Mouse (Mus musculus) hindbrain, postnatal 0 days (tissue): ENCODE results near the gene Clcn3. TPM values are rescaled to one million over a fixed set of nuclear protein-coding genes. Genes with fewer than 3 reads are reported as not detected.

Experiments used
- ATAC-seq: fragments of 200-750 bp; cut with Nextera tagmentation; 2 replicates; pipeline ENCODE4 v1.8.0; 2017; ENCODE audit warnings: mild to moderate bottlenecking, moderate TSS enrichment, moderate library complexity
- DNase-seq: peaks from one replicate; pipeline ENCODE4 v3.0.0-alpha.2; 2015; ENCODE audit warnings: low spot score
- H3K27ac ChIP-seq: fragments of 300-500 bp; sonication (generic); 2 replicates; pipeline ENCODE4 v1.5.1; 2014; ENCODE audit warnings: mild to moderate bottlenecking
- H3K27me3 ChIP-seq: fragments of 300-500 bp; sonication (generic); 2 replicates; pipeline ENCODE4 v1.6.1; 2014; ENCODE audit warnings: low read length, mixed read lengths; ENCODE audit not compliant: insufficient read depth
- H3K36me3 ChIP-seq: fragments of 300-500 bp; sonication (generic); 2 replicates; pipeline ENCODE4 v1.6.1; 2014; ENCODE audit warnings: low read length, mixed read lengths; ENCODE audit not compliant: insufficient read depth
- H3K4me1 ChIP-seq: fragments of 300-500 bp; sonication (generic); 2 replicates; pipeline ENCODE4 v1.6.1; 2014; ENCODE audit warnings: antibody characterized with exemption, low read length, mixed read lengths; ENCODE audit not compliant: insufficient read depth
- H3K4me2 ChIP-seq: fragments of 300-500 bp; sonication (generic); 2 replicates; pipeline ENCODE4 v1.6.1; 2014; ENCODE audit warnings: low read depth, mild to moderate bottlenecking, low read length, moderate library complexity, mixed read lengths
- H3K4me3 ChIP-seq: fragments of 300-500 bp; sonication (generic); 2 replicates; pipeline ENCODE4 v1.5.1; 2014; ENCODE audit warnings: low read length
- H3K9ac ChIP-seq: fragments of 300-500 bp; sonication (generic); replicated peaks from 2 replicates; pipeline ENCODE4 v1.6.1; 2014; ENCODE audit warnings: mild to moderate bottlenecking, low read length, moderate library complexity, mixed read lengths
- H3K9me3 ChIP-seq: fragments of 300-500 bp; sonication (generic); 2 replicates; pipeline ENCODE4 v1.6.1; 2016; ENCODE audit warnings: low read length, mixed read lengths
- CTCF ChIP-seq: IDR thresholded peaks from 2 replicates; pipeline ENCODE4 v1.5.1; 2016; ENCODE audit warnings: antibody characterized with exemption, control low read depth, low read depth
- WGBS: fragments of 180-500 bp; shearing (Covaris S2); extraction: QIAGEN DNeasy Blood & Tissue Kit; methylation state at CpG from one replicate; pipeline ENCODE4 v1.1.7; 2014; 5-methylcytosine and 5-hydroxymethylcytosine counted together
- polyA plus RNA-seq: library from polyadenylated mRNA; unstranded; fragments of >200 nt; fragmentation: Nextera tagmentation; extraction: Ambion mirVana; gene quantifications from 2 replicates; pipeline ENCODE4 v1.2.1, GENCODE M21; 2015
- total RNA-seq: library from RNA; depleted of rRNA; stranded (reverse); fragments of >200 nt; gene quantifications from 2 replicates; pipeline ENCODE4 v1.2.3, GENCODE M21; 2014

The Clcn3 gene
- total and polyA plus RNA-seq, 2 experiments from 2014 or later: 77.4 to 87.7 TPM

DNA sequence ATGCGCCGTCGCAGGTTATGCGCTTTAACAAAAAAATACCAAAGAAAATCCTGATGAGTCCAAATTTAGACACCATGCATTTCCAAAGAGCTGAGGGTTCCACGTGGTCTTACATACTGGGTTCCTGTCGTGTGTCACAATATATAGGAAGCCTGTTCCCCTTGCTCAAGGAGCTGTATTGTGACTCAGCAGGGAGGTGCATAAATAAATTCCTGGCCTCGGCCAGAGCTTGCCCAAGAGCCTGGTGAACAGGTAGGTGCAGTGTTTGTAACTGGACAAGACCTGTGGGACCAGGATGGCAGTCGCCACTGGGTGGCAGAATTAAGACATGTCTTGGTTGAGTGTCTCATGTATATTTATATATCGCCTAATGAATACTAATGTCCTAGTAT lies 584 bp upstream of the Clcn3 start:
- Histone ChIP-seq H3K9me3 (no peaks in the 10 kb centered on the region), H3K4me2 (peak overlapping the region; percentile 79), H3K27me3 (no peaks in the 10 kb centered on the region), H3K27ac (peak overlapping the region; percentile 80), H3K36me3 (no peaks in the 10 kb centered on the region), H3K4me1 (peaks cover 11% of the 10 kb centered on the region; the same call in 1 of the 2 replicates), H3K9ac (peak overlapping the region; percentile 83), H3K4me3 (peak overlapping the region; percentile 90)
- ATAC-seq: peak; percentile 57
- TF ChIP-seq CTCF: peak; percentile 70
- DNase-seq: peak; percentile 74
- WGBS: 5% methylated on average over 9 of the region's 9 CpGs

DNA sequence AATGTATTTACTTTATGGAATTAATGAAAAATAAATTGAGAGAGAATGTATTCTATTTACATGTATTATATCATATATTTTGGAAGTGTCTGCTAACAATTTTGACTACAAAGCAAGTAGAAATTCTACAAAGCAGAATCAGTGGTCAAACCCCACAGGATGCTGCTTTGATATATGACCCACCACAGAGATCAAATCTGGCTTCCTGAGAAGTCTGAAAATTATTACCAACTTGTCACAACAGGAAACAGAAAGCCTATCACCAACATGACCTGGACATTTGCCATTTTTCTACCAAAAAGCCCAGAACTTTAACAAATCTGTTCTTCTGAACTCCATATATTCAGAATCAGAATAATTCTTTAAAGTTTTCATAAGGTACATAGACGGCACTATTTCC lies 1.7 kb downstream of the Clcn3 start:
- H3K9me3 ChIP-seq: no peaks in the 10 kb centered on the region
- 51% methylated on average over 1 of the region's 1 CpGs for WGBS
- no peak for TF ChIP-seq CTCF
- H3K4me1 ChIP-seq: peaks cover 11% of the 10 kb centered on the region; the same call in 1 of the 2 replicates
- ATAC-seq (no peak), DNase-seq (no peak)
- H3K4me2 ChIP-seq: peak overlapping the region; percentile 79
- H3K4me3 ChIP-seq: peak overlapping the region; percentile 90; the same call in 1 of the 2 replicates
- no peaks in the 10 kb centered on the region for H3K27me3 ChIP-seq
- no peaks in the 10 kb centered on the region for H3K36me3 ChIP-seq
- no peak overlapping the region for H3K27ac ChIP-seq
- H3K9ac ChIP-seq: no peak overlapping the region

DNA sequence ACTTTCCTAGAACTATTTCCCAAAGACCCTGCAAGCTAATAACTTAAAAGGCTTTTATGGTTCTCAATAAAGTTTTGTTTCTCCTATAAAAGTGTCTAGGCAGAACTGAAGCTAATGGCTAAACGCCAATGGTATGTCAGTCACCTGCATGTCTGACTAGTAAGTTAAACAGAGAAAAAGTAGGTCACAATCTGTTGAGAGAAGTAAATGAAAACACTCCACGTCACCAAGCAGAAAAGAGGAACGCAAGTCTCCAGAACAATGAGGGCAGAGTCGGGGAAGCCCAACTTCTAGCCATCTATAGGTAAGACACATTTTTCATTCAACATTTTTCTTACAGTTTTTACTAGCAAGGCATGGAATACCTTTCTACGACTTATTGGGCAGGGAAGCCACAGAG lies 4.6 kb downstream of the Clcn3 start:
- Histone ChIP-seq H3K27me3 (no peaks in the 10 kb centered on the region), H3K27ac (no peak overlapping the region), H3K36me3 (no peaks in the 10 kb centered on the region), H3K4me3 (no peak overlapping the region), H3K4me2 (no peak overlapping the region), H3K9me3 (no peaks in the 10 kb centered on the region), H3K4me1 (peaks cover 11% of the 10 kb centered on the region; the same call in 1 of the 2 replicates), H3K9ac (no peak overlapping the region)
- ATAC-seq (no peak), DNase-seq (no peak)
- TF ChIP-seq CTCF: no peak
- WGBS: 73% methylated on average over 5 of the region's 5 CpGs

- no peak overlapping the region for H3K4me3 ChIP-seq
- DNase-seq (no peak), ATAC-seq (no peak)
- 87% methylated on average over 9 of the region's 9 CpGs for WGBS
- peaks cover 11% of the 10 kb centered on the region; the same call in 1 of the 2 replicates for H3K4me1 ChIP-seq
- H3K27me3 ChIP-seq: no peaks in the 10 kb centered on the region
- no peaks in the 10 kb centered on the region for H3K9me3 ChIP-seq
- TF ChIP-seq CTCF: no peak
- no peak overlapping the region for H3K27ac ChIP-seq
- H3K9ac ChIP-seq: no peak overlapping the region
- H3K36me3 ChIP-seq: no peaks in the 10 kb centered on the region
- H3K4me2 ChIP-seq: no peak overlapping the region
Measured at GRCm38 (mm10) chr8:60976818-60977217, 6.3 kb downstream of the Clcn3 start.

DNA sequence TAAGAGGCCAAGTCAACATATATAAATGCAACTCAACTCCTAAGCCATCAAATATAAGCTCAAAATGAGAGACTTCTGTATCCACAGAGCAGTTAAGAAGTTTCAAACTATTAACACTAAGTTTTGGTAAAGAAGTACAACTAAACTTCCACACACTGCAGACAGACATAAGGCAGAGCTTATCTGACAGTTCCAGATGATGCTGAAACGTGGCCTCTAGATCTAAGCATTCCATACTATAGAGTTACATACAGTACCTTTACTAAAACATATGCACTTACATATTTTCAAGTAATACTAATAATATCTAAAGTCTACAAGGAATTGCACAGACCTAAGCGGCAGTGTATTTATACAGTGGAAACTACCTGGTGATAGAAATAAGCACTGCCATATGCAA lies 8.3 kb downstream of the Clcn3 start:
- 90% methylated on average over 2 of the region's 2 CpGs for WGBS
- no peak overlapping the region for H3K27ac ChIP-seq
- no peak overlapping the region for H3K4me3 ChIP-seq
- DNase-seq (no peak), ATAC-seq (no peak)
- no peak overlapping the region for H3K9ac ChIP-seq
- no peaks in the 10 kb centered on the region for H3K27me3 ChIP-seq
- TF ChIP-seq CTCF: no peak
- no peaks in the 10 kb centered on the region for H3K36me3 ChIP-seq
- H3K4me2 ChIP-seq: no peak overlapping the region
- H3K4me1 ChIP-seq: 0 out of 2 replicates have a peak, but pooled peaks cover 3% of the 10 kb centered on the region
- H3K9me3 ChIP-seq: no peaks in the 10 kb centered on the region

GRCm38 (mm10) chr8:60973448-60973847 lies 9.7 kb downstream of the Clcn3 start:
- no peaks in the 10 kb centered on the region for H3K9me3 ChIP-seq
- DNase-seq (no peak), ATAC-seq (no peak)
- H3K27me3 ChIP-seq: no peaks in the 10 kb centered on the region
- no peak for TF ChIP-seq CTCF
- no peak overlapping the region for H3K27ac ChIP-seq
- no peak overlapping the region for H3K9ac ChIP-seq
- H3K4me1 ChIP-seq: 0 out of 2 replicates have a peak, but pooled peaks cover 3% of the 10 kb centered on the region
- 89% methylated on average over 2 of the region's 2 CpGs for WGBS
- no peak overlapping the region for H3K4me2 ChIP-seq
- H3K36me3 ChIP-seq: no peaks in the 10 kb centered on the region
- no peak overlapping the region for H3K4me3 ChIP-seq

GRCm38 (mm10) chr8:60971808-60972207 lies 11.3 kb downstream of the Clcn3 start:
- Histone ChIP-seq H3K9me3 (no peaks in the 10 kb centered on the region), H3K9ac (no peak overlapping the region), H3K4me2 (no peak overlapping the region), H3K27ac (no peak overlapping the region), H3K4me3 (no peak overlapping the region), H3K4me1 (0 out of 2 replicates have a peak, but pooled peaks cover 3% of the 10 kb centered on the region), H3K36me3 (no peaks in the 10 kb centered on the region), H3K27me3 (no peaks in the 10 kb centered on the region)
- no peak for TF ChIP-seq CTCF
- ATAC-seq (no peak), DNase-seq (peak; percentile 66)
- WGBS: 50% methylated on average over 4 of the region's 4 CpGs
